Mouse (Mus musculus) lung, embryonic 16.5 days (tissue): ENCODE results near the gene Olfr215. TPM values are rescaled to one million over a fixed set of nuclear protein-coding genes. Genes with fewer than 3 reads are reported as not detected.

Experiments
- polyA plus RNA-seq: library from polyadenylated mRNA; unstranded; fragments of >200 nt; fragmentation: Nextera tagmentation; extraction: Ambion mirVana; gene quantifications from 2 replicates; pipeline ENCODE4 v1.2.1, GENCODE M21; 2015

Gene Olfr215
- polyA plus RNA-seq, 1 experiment from 2014 or later = not detected

Other genes starting within 250 kb of the Olfr215 start
- 27.8 and 29.3 TPM in 2 replicates for gene March8, start 246.2 kb downstream of the Olfr215 start, polyA plus RNA-seq
- gene Alox5, start 123.0 kb downstream of the Olfr215 start, polyA plus RNA-seq = 0.93 and 1.4 TPM in 2 replicates
- gene Olfr211, start 95.1 kb downstream of the Olfr215 start, polyA plus RNA-seq = not detected in 2 replicates
- gene Olfr212, start 77.7 kb downstream of the Olfr215 start, polyA plus RNA-seq = not detected in 2 replicates
- gene Olfr213, start 45.7 kb downstream of the Olfr215 start, polyA plus RNA-seq = not detected in 2 replicates
- gene Gm5580, start 33.1 kb downstream of the Olfr215 start, polyA plus RNA-seq = 0.45 and 0.89 TPM in 2 replicates
- not detected in 2 replicates for gene Olfr214, start 30.0 kb downstream of the Olfr215 start, polyA plus RNA-seq
- 146 and 148 TPM in 2 replicates for gene Zfp422, start 44.8 kb upstream of the Olfr215 start, polyA plus RNA-seq
- gene Depp1, start 66.4 kb upstream of the Olfr215 start, polyA plus RNA-seq = 45.0 and 61.1 TPM in 2 replicates
- 6.8 and 7.2 TPM in 2 replicates for gene Rassf4, start 89.8 kb upstream of the Olfr215 start, polyA plus RNA-seq
- gene Tmem72, start 132.7 kb upstream of the Olfr215 start, polyA plus RNA-seq = 0.05 and 0.06 TPM in 2 replicates